Mouse (Mus musculus) lung, postnatal 10 days (tissue): ENCODE measurements around the gene Tbc1d22a.

Source experiments
- DNase-seq: peaks from one replicate; pipeline ENCODE4 v3.0.0; 2021

The Tbc1d22a gene

DNA sequence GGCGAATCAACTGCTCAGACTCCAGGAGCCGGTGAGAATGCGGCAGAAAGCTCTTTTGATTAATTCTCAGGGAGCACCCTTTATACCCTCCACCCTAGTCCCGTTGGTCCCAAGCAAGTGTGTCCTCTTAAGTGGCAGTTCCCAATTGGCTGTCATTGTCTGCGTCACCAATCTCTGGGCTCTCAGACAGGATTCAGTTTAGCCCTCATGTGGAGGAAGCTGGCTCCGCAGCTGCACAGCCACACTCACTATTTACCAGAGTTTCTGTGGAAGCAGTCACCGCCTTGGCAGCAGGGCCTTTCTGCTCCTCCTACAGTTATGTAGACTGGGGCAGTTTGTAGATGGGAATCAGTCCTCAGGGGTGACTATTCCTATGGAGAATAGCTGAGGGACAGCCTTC is 256.9 kb downstream of the Tbc1d22a start:
- no peak for DNase-seq

DNA sequence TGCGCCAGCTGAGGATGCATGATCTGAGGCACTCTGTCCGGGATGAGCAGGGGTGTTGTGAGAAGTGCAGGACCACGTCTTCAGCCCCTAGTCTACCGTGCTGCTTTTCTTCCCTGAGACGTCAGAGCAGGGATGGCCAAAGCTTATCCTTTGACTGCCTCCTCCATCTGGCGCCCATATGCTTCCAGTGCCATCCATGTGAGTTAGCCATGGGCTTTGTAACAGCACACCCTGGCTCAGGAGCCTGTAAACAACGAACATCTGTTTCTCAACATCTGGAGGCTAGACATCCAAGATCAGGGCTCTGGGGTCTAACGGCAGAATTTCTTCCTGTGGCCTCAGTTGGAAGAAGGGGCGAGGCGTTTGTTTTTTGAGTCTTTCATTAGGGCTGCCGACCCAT is 259.2 kb downstream of the Tbc1d22a start:
- DNase-seq: no peak

DNA sequence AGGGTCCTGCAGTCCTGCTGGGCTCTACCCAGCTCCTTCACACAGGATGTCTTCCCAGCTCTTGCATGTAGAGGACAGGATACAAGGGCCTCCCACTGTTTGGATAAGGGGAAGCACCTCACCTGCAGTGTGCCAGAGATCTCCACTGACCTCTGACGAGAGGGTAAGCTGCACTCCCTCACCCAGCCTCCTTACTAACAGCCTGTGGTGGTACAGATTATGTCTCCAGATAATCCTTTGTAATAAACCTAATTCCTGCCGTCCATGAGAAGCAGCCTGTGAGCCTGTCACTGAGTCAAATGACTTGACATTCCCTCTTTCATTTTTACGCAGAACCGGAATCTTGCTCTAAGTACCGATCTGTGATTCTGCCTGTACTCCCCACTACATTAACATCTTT is 260.7 kb downstream of the Tbc1d22a start:
- DNase-seq: no peak

DNA sequence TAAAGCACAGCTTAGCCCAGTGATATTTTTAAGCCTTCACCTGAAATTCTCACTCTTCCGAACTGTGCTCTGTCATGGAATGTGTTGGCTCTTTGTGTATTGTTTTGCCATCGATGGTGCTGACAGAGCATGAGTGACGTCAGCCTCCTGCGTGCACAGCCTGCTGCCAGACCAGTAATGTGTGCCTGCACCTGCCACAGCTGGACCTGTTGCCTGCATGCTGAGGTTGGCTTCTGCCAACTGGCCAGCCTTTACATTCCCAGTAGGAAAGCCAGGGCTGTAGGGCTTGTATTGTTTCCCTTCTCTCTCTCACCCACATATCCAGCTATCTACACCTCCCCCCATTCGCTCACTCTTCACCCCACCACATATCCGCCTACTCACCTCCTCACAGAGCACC is 262.2 kb downstream of the Tbc1d22a start:
- DNase-seq: no peak

DNA sequence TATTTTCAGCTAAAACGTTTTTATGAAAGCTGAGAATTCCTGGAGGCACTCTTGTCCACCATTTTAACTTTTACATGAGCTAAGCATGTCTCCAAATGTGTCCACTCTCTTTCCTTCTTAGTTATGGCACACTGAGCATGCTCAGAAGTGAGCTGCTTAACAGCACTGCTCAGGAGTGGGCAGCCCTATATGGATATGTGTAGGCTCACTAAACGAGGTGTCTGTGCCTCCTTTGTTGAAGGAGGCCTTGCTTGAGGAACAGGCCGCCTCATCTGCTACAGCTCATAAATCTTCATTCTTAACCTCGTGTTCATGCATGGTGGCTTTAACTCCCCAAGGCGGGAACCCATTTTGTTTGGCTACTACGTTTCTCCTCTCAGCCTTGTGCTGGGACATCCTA is 262.8 kb downstream of the Tbc1d22a start:
- no peak for DNase-seq

DNA sequence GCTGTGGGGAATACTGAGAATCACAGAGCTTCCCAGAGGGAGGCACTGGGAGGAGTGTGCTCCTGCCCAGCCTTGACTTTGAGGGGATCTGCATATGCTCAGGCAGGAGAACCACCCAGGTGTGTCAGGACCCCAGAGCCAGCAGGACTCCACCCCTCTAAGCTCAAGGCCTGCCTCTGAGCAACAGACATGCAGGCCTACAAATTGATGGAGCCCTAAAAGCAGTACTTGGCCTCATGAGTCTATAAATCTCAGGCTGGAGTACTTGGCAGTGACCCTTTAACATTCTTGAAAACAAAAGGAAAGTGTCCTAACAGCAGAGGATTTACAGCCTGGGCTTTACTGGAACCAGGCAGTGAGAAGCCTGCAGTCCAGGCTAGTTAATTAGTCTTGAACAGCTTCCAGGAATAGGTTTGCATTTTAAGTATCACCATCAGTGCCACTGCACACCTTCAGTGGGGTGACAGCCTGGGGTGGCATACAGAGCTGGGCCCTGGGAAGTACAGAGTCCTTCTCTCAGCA is 263.3 kb downstream of the Tbc1d22a start:
- DNase-seq: no peak

DNA sequence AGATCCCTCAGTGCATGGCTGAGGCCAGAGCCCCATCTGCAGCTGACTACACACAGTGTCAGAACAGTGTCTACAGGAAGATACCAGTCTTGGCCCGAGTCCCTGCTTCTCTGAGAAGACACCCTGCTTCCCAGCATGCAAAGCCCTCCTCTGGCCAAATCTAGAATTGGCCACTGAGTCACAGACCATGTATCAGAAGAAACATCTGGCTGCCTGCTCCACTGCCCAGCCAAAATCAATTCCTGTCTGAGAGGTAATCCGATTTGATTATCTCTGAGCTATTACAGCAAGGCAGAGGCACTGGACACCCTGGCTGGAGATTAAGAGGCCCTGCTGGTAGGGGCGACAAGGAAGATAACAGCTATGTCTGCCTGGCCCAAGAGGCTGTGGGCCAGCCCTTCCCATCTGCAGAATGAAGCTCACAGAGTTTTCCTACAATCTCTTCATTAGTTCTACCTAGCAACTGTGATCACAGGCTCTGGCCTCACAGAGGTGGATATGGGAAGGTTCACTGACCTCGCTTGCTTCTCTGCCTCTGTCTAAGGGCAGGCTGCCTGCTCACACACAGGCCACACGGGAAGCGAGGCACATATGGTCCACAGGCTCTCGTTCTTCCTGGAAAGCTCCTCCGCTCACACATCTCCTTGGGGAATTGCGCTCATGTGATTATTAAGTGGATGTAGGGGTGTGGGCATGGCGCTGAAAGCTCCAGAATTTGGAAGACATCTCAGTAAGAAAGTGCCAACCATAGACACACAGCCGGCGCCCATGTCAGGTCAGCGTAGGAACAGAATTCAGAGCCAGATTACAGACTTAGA is 264.6 kb downstream of the Tbc1d22a start:
- no peak for DNase-seq

DNA sequence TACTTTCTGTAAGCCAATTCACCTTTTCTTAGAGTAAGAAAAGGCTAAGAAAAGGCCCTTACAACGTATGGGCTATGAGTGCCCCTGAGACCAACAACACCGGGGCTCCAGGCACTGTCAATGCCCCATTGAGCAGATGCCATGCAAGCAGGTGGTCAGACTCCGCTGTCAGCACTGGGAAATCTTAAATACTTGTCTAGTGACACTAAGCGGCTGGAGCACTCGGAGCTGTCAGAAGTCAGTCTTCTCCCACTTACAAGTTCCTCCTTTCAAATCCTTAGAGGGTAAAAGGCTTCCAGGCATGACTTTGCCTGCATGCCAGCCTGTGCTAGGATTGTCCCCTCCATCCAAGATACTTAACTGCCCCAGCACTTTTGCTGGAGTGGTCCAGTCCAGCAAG is 268.1 kb downstream of the Tbc1d22a start:
- peak; percentile 56 for DNase-seq

DNA sequence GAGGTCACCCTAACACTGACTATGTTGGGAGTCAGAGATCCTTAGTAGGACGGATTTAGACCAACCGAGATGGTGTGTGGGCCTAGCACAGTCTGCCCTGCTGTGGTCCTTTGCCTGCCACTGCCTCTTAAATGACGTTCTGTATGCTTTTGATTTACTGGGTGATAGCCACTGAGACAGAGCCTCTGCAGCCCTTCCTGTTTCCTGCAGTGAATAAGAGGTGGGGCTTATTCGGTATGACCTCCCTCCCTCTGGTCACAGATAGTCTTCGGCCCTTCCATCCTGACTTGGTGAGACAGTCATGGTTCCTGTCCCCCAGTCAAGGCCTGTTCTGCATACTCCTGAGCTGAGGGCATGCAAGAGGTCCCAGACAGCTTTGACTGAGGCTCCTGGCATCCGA is 271.6 kb downstream of the Tbc1d22a start:
- no peak for DNase-seq

DNA sequence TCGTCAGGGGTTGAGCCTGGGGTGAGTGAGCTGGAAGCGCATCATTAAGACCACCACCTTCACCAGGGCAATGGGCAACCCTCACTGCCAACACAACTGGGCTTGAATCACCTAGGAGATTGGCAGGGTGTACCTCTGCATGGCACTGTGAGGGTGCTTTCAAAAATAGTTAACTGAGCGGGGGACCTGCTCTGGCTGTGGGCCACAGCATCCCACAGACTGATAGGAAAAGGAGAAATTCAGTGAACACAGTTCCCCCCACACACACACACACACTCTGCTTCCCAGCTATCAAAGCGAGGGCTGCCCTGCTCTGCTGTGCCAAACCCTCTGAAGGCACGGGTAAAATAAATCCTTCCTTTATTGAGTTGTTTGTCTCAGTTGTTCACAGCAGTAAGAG is 273.1 kb downstream of the Tbc1d22a start:
- DNase-seq: no peak

DNA sequence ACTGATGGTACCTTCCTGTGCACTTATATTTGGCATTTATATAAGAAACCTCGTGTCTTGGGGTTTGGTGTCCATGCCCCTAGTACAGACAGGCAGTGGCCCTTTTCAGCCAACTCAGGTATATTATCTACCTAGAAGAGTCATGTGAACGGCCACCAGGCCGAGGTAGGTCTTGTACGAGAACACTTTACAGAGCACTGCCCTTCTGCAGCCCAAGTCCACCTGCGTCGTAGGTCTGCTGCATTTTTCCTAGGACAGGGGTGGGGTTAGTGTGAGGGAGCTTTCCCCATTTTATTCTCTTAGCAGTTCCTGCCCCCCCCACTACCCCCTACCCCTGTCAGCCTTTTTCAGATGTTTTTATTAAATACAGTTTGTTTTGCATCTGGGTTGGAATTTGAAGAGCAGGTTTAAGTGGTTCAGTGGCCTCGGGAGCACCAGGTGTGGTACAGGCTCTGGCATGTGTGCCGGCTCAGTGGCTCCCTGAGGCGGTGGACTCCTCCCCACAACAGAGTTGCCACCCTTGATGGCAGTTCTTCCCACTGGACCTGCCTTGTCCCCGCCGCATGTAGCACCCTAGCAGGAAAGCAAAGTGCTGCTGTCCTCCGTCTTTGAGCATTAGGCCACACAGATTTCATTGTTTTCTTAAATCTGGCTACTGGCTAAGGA is 277.3 kb downstream of the Tbc1d22a start:
- no peak for DNase-seq

DNA sequence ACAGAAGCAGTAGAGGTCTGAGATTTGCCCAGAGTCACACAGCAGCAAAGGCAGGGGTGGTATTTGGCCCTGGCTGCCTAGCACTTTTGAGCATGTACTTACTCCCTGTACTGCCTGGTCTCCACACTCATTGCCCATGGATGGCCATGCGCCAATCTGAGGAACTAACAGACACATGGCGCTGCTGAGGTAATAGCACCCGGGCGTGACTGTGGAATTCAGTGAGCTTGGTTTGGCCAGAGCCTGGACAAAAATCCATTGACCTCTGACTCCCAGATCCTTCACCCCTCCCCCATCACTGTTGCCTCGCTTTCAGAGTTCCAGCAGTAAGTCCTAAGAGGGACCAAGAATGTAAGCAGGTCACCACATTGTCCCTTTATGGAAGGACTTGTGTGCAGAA is 278.4 kb downstream of the Tbc1d22a start:
- peak; percentile 17 for DNase-seq

DNA sequence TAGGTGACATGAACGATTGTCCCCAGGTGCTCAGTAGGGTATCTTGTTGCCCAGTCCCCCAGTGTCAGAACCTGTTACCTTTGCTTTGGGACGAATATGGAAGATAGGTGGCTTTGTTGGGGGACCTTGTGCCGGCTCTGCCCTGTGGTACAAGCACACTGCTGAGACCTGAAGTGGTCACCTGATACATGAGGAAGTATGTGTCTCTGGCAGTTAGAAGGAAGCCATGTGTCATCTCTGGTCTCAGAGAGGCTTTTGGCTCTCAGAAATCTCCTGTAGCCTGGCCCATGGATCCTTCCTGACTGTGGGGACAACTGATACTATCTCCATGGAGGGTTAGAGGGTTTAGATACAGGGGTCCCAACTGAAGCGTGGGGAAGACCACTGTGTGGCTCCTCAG is 281.9 kb downstream of the Tbc1d22a start:
- no peak for DNase-seq

DNA sequence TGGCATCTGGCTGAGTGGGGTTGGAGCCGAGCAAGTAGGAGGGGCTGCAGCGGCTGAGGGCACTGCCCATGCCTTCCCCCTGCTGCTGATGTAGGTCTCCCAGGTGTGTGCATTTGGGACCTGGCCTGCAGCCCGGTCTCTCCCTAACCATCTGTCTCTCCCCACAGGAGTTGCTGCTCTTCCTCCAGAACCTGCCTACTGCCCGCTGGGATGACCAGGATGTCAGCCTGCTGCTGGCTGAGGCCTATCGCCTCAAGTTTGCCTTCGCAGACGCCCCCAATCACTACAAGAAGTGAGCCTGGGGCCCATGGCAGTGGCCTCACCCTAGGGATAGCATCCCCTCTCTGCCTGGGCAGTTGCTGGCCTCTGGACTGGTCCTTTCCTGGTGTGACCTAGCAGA is 282.4 kb downstream of the Tbc1d22a start:
- no peak for DNase-seq

DNA sequence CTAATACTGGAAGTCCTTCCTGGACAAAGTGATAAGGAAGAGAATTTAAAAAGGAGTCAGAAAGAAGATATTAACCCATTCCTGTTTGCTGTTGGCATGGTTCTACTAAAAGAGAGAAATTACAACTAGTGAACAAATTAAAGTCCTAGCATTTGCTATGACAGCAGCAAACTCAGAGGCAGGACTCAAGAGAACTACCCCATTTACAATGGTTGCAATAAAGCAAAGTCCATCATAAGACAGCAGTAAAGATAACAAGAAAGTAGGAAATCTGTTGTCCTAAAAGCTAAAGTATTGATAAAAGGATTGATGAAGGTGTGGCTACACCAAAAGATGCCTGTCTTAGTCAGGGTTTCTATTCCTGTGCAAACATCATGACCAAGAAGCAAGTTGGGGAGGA is 286.3 kb downstream of the Tbc1d22a start:
- no peak for DNase-seq

DNA sequence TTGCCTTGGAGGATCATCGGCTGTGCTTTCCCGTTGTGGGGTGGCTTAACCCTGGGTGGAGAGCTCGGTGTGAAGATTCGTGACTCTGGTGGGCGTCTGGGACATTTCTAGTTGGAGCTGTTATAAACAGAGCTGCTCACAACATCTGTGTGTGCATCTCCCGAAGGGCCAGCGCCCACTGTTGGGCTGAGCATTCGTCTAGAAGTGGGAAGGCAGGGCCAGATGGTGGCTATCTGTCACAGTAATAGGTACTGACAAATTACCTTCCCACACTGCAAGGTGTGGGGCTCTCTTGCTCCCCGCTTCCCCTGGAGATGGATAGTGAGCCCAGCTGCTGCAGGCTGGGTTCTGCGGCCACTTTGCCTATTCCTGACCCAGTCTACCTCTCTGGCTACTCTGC is 289.2 kb downstream of the Tbc1d22a start:
- no peak for DNase-seq

DNA sequence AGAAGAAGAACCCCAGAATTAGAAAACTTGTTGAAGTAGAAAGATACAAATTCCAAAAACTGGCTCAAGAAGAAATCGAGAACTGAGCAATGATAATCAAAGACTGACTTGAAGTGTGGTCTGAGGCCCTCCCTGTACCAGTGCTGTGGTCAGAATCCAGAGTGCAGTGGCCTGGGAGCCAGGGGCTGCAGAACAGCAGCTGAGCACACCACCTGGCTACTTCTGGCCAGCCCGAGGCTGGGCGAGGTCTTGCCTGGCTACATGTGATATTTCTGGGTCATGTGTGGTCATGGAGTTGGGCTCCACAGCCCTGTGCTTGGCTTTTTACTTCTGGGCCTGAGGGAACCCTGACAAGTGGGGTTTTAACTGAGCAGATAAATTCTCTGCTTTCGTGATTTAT is 292.4 kb downstream of the Tbc1d22a start:
- no peak for DNase-seq

DNA sequence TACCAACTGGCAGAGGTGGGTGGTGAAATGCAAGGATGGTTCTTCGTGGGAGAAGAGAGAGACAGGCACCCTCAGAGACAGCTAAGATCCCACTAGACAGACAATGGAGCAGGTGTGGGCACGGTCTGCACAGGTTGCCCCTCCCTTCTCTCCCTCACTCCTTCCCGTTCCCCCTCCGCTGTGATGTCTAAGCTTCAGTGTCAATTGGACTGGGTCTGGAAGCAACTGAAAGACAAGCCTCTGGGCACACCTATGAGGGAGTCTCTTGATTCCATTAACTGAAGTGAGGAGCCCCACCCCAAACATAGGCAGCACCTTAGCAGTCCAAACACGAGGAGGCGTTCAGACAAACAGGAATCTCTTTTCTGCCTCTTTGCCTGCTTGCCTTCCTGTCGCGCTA is 293.3 kb downstream of the Tbc1d22a start:
- DNase-seq: no peak

DNA sequence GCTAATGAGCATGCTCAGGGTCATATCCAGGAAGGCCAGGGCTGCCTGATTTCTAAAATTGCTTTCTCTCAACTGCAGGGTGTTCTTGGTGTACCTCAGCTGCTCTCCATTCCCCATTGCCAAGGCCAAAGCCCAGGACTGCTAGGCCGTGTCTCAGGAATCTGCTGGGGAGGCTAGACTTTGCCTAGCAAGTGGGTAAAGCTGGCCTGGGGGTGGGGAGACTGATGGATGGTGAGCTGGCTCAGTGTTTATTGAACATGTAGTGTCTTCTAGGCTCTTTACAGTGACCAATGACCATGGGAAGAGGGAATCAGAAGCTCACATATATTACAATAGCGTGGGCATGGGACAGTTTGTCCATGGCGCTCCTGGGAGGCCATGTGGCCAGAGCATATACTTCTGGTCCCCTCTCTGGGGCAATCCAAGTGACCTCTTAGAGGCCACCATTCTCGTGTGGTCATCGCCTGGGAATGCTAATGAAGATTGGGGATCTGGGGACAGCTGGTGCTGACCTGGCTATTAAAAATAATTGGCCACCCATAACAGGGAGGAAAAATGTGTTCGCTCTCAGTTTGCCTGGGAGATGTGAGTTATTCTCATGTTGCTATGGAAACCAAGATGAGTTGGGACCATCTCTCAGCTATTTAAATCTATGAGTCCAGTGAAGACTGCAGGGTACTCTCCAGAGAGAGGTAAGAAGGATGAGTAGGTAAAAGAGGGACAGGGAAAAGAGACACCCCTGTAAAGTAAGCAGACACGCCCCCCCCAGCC is 294.3 kb downstream of the Tbc1d22a start:
- DNase-seq: no peak

DNA sequence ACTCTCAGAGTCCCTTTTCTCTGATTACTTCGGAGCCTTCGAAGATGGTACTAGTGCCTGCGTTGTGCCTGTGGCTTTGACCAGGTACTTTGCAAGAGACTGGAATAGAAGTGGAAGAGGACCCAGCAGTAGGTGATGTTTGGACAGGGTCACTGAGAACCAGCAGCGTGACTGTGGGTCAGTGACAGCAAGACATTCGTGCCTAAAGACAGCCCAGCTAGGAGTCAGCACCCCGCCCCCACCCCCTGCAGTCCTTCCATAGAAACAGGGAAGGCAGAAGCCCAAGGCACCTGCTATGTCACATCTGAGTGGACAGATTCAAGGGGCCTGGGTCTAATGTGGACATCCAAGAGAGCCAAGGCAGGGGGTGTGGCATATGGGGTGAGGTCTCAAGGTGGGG is 295.3 kb downstream of the Tbc1d22a start:
- DNase-seq: no peak

DNA sequence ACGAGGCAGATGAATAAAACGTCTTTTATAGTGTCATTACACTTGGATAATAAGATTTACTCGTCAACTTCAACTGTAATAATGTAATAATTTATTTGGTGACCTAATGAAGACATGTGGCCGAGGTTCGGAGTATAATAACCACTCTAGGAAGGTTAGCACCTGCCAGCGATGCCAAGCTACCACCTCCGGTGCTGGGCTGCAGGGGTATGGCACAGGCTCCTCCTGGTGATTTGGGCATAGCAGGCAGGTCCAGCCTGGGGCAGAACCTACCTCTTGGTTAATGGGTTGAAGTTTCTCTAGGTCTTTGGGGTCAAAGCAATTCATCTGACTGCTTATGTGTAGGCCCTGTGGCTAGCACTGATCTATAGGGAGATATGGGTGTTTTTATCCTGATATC is 296.9 kb downstream of the Tbc1d22a start:
- DNase-seq: no peak

DNA sequence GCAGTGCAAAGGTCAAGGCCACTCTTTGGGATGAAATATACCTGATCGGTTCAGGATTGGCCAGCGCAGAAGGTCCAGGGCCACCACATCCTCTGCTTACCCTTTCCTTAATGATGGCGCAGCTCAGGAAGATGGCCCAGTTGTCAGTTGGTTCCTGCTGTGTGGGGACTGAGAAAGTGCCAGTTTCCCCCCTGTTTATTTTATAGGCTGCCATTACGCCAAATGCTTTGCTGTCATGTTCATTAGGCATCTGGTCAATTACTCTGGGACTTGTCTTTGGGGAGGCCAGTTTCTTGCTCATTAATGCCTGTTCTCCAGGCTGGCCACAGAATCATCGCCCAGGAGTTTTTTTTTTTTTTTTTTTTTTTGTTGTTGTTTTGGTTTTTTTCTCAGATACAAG is 299.1 kb downstream of the Tbc1d22a start:
- no peak for DNase-seq

DNA sequence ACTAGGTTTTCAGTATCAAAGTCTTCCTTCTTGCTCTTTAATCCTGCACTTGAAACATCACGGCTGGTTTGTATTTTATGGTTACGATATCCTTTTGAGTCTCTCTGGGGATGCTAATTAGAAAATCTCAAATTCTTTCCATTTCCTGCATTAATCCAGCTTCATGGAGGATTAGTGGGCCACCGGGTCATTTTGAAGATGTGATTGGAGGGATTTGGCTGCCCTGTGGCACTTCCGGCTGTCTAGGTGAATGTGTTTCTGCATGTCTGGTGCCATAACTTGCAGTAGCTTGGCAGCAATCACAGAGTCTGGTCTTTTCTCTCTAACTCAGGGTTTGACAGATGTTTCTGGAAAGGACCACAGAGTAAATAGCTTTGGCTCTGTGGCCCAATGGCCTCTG is 305.9 kb downstream of the Tbc1d22a start:
- no peak for DNase-seq

DNA sequence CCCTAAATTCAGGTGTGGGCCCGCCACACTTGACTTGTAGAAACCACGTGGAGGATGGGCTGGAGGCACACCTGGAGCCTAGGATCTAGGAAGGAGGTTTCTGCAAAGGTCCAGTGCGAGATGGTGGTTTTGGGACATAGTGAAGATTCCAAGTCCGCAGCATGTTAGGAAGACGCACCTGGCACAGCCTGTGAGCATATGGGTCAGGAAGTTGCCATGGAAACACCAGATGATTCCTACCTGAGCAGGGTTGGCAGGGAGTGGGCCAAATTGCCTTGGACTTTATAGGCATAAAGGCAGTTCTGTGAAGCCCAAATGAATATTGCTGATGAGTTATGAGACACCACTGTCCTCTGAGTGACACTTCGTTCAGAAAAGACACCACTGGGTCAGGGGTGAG is 321.1 kb downstream of the Tbc1d22a start:
- DNase-seq: no peak
